Mouse (Mus musculus) forebrain, embryonic 15.5 days (tissue): Measurements from ENCODE around the gene Ldlrad1. TPM values are rescaled to one million over a fixed set of nuclear protein-coding genes. Genes with fewer than 3 reads are reported as not detected.

Experiments
- ATAC-seq: fragments of 200-750 bp; cut with Nextera tagmentation; replicated peaks from 2 replicates; pipeline ENCODE4 v1.8.0; 2017; ENCODE audit warnings: mild to moderate bottlenecking, moderate TSS enrichment, moderate library complexity
- H3K27ac ChIP-seq: fragments of 300-500 bp; sonication (generic); replicated peaks from 2 replicates; pipeline ENCODE4 v1.5.1; 2015; ENCODE audit warnings: mild to moderate bottlenecking, inconsistent platforms
- H3K27me3 ChIP-seq: fragments of 300-500 bp; sonication (generic); 2 replicates; pipeline ENCODE4 v1.6.1; 2015; ENCODE audit warnings: inconsistent platforms
- H3K36me3 ChIP-seq: fragments of 300-500 bp; sonication (generic); 2 replicates; pipeline ENCODE4 v1.6.1; 2015; ENCODE audit warnings: mild to moderate bottlenecking, inconsistent platforms
- H3K4me1 ChIP-seq: fragments of 300-500 bp; sonication (generic); 2 replicates; pipeline ENCODE4 v1.6.1; 2015; ENCODE audit warnings: inconsistent platforms
- H3K4me2 ChIP-seq: fragments of 300-500 bp; sonication (generic); replicated peaks from 2 replicates; pipeline ENCODE4 v1.6.1; 2015; ENCODE audit warnings: mild to moderate bottlenecking, inconsistent platforms
- H3K4me3 ChIP-seq: fragments of 300-500 bp; sonication (generic); 2 replicates; pipeline ENCODE4 v1.5.1; 2015; ENCODE audit warnings: mild to moderate bottlenecking, inconsistent platforms
- H3K9ac ChIP-seq: fragments of 300-500 bp; sonication (generic); replicated peaks from 2 replicates; pipeline ENCODE4 v1.6.1; 2015; ENCODE audit warnings: mild to moderate bottlenecking, inconsistent platforms
- H3K9me3 ChIP-seq: fragments of 300-500 bp; sonication (generic); 2 replicates; pipeline ENCODE4 v1.6.1; 2016; ENCODE audit warnings: inconsistent platforms
- WGBS: fragments of 180-500 bp; shearing (Covaris S2); methylation state at CpG from one replicate; pipeline ENCODE4 v1.1.7; 2015; ENCODE audit warnings: mixed read lengths; 5-methylcytosine and 5-hydroxymethylcytosine counted together
- polyA plus RNA-seq: library from polyadenylated mRNA; unstranded; fragments of >200 nt; fragmentation: Nextera tagmentation; extraction: Ambion mirVana; gene quantifications from 2 replicates; pipeline ENCODE4 v1.2.1, GENCODE M21; 2015

Gene Ldlrad1
- polyA plus RNA-seq, 1 experiment from 2014 or later, result not detected

DNA sequence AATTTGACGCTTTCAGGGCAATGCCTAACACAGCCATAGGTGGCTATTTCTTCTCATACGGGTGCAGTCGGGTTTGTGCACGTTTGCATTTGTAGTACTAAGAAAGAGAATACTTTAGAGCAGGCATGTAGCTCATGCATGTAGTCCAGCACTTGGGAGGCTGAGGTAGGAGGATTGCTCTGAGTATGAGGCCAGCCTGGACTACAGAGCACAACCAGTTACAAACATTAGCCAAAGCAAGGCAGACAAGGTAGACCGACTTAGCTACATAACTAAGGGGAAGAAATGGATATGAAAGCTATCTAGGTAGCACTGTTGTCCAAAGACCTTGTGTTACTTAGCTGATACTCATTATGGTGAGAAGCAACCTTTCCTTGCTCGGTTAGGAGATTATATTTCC is 27.1 kb upstream of the Ldlrad1 start:
- H3K9ac ChIP-seq, result no peak overlapping the region
- no peak overlapping the region for H3K4me2 ChIP-seq

DNA sequence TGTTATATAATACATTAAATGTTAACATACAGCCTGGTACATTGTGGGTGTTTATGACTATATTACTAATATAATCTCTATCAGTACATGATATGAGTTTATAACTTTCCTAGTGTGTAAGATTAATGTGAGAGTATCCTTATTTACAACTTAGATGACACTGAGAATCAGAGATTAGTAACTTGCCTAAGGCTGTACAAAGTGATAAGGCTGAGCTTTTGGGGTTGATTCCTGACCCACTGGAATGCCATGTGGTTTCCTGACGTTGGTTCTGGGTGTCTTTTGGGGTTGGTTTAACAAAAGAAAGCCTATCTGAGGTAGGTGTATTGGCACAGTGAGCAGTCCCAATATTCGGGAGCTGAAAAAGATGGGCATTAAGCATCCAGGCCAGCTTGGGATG is 26.2 kb upstream of the Ldlrad1 start:
- Histone ChIP-seq H3K36me3 (peaks cover 18% of the 10 kb centered on the region), H3K9ac (no peak overlapping the region)
- WGBS, result 75% methylated on average over 2 of the region's 2 CpGs

More for the DNA sequence above, 27.1 kb upstream of the Ldlrad1 start:
- Histone ChIP-seq H3K4me1 (peaks cover 40% of the 10 kb centered on the region), H3K27ac (no peak overlapping the region), H3K27me3 (no peaks in the 10 kb centered on the region), H3K36me3 (peaks cover 9% of the 10 kb centered on the region), H3K9me3 (no peaks in the 10 kb centered on the region), H3K4me3 (no peak overlapping the region)
- WGBS, result 90% methylated on average over 6 of the region's 6 CpGs
- ATAC-seq, result no peak

DNA sequence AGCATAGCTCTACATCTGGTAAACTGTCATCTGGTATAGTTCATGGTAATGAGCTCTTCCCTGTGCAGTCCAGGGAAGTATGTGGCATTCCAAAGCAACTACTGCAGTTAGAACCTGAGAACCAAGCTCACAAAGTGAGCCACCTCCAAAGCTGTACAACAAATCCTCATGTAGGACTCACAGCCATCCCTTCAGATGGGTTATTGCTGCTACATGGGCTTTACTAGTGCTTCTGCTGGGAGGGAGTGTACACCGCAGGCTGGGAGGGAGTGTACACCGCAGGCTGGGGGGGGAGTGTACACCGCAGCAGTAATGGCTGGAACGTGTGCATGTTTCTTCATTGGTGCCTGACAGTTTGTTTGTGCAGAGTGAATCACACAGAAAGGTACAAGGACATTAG is 25.8 kb upstream of the Ldlrad1 start:
- no peaks in the 10 kb centered on the region for H3K27me3 ChIP-seq
- peaks cover 22% of the 10 kb centered on the region for H3K36me3 ChIP-seq
- H3K4me3 ChIP-seq, result no peak overlapping the region
- no peak overlapping the region for H3K27ac ChIP-seq
- no peak for ATAC-seq
- WGBS, result 89% methylated on average over 4 of the region's 4 CpGs
- no peak overlapping the region for H3K9ac ChIP-seq
- H3K4me1 ChIP-seq, result peaks cover 30% of the 10 kb centered on the region
- H3K9me3 ChIP-seq, result no peaks in the 10 kb centered on the region
- H3K4me2 ChIP-seq, result no peak overlapping the region

More for the DNA sequence above, 26.2 kb upstream of the Ldlrad1 start:
- H3K4me3 ChIP-seq, result no peak overlapping the region
- no peak overlapping the region for H3K4me2 ChIP-seq
- no peaks in the 10 kb centered on the region for H3K9me3 ChIP-seq
- H3K4me1 ChIP-seq, result peaks cover 31% of the 10 kb centered on the region
- ATAC-seq, result no peak
- H3K27me3 ChIP-seq, result no peaks in the 10 kb centered on the region
- no peak overlapping the region for H3K27ac ChIP-seq

DNA sequence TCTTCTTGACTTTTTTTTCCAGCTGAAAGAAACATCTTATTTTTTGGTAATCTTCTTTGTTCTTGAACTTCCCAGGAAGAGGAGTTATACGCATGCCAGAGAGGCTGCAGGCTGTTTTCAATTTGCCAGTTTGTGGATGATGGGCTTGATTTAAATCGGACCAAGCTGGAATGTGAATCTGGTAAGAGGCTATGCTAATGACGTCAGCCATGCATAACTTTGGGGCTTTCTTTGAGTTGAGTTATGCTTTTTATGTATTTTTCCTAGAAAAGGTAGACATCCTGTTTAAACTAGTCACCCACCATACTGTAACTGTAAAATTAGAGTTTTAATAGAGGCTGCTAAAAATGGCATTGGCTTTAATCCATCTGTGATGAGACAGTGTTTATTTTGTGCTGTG is 23.3 kb upstream of the Ldlrad1 start:
- no peak overlapping the region for H3K9ac ChIP-seq
- no peak for ATAC-seq
- no peaks in the 10 kb centered on the region for H3K27me3 ChIP-seq
- H3K4me1 ChIP-seq, result peaks cover 19% of the 10 kb centered on the region
- peaks cover 45% of the 10 kb centered on the region for H3K36me3 ChIP-seq
- H3K27ac ChIP-seq, result no peak overlapping the region
- H3K4me2 ChIP-seq, result no peak overlapping the region
- no peaks in the 10 kb centered on the region for H3K9me3 ChIP-seq
- H3K4me3 ChIP-seq, result no peak overlapping the region
- 70% methylated on average over 3 of the region's 3 CpGs for WGBS

DNA sequence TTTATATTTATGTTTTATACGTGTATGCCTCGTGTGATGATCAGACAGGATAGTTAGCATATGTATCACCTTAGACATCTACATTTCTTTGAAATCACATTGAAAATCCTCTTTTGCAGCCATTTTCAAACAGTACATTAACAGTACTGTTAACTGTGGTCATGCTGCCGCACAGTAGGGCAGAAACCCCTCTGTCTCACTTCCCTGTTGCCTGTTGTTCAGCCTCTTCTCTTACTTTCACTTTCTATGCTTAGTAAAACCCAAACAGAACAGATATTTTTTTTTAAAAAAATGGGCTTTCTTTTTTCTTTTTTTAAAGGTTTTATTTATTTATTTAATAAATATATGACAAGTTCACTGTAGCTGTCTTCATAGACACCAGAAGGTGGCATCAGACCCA is 15.1 kb upstream of the Ldlrad1 start:
- Histone ChIP-seq H3K4me2 (no peak overlapping the region), H3K4me3 (no peak overlapping the region), H3K36me3 (peaks cover 83% of the 10 kb centered on the region), H3K27ac (no peak overlapping the region), H3K9me3 (no peaks in the 10 kb centered on the region), H3K4me1 (no peaks in the 10 kb centered on the region), H3K9ac (no peak overlapping the region), H3K27me3 (no peaks in the 10 kb centered on the region)
- 97% methylated on average over 3 of the region's 3 CpGs for WGBS
- no peak for ATAC-seq

DNA sequence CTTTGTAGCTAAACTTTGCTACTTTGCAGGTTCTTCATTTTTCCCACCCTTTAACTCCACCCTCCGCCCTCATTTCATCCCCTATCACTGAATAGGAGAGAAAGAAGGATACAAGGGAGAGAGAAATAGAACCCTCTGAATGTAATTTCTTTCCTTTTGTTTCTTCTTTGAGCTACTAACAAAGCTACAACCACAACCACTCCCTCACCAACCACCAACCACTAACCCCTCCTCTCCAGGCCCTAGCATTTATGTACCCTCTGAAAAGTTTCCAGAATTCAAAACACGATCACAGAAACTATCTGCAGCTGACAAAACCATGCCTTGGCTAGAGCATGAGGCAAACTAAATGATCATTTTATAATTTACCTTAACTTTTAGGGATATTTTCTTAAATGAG is 12.5 kb upstream of the Ldlrad1 start:
- Histone ChIP-seq H3K27ac (no peak overlapping the region), H3K9ac (no peak overlapping the region), H3K4me3 (no peak overlapping the region), H3K9me3 (no peaks in the 10 kb centered on the region), H3K27me3 (no peaks in the 10 kb centered on the region), H3K36me3 (peaks cover 85% of the 10 kb centered on the region), H3K4me2 (no peak overlapping the region), H3K4me1 (no peaks in the 10 kb centered on the region)
- ATAC-seq, result no peak
- WGBS, result 88% methylated on average over 2 of the region's 2 CpGs

DNA sequence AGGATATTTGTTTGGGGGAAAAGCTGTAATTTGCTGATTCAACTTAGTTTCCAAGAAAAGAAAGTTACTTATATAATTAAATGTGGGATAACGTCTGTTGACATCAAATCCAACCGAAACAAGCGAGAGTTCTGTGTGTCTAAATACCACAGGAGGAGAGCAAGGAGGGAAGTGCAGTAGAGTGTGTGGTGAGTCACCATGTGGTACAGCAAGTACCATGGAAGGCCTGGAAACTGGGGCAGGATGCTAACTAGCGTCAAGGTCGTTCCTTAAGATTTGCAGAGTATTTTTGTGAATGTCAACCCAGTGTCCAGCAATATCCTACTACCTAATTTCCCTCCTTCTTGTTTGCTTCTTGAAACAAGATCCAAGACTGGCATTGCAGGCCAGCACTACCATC is 10.9 kb upstream of the Ldlrad1 start:
- ATAC-seq, result no peak

DNA sequence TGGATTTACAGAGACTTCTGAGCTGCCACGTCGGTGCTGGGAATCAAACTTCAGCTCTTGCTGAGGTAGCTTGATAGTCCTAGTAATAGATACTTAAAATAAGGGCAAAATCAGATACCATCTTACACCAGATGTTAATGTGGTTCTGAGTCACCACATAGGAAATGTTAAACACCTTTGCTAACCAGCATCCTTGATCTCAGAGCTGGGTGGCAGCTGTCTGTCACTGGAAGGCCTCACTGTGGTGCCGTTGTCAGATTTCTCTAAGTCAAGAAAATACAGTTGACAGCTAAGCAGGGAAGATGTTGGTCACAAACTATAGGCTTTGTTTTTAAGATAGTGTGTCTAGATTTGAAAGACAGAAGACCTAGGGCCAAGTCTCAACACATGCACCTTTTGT is 7.2 kb upstream of the Ldlrad1 start:
- H3K4me1 ChIP-seq, result no peaks in the 10 kb centered on the region
- H3K9ac ChIP-seq, result no peak overlapping the region
- no peaks in the 10 kb centered on the region for H3K27me3 ChIP-seq
- H3K4me3 ChIP-seq, result no peak overlapping the region
- ATAC-seq, result no peak
- H3K9me3 ChIP-seq, result no peaks in the 10 kb centered on the region
- peaks cover 85% of the 10 kb centered on the region for H3K36me3 ChIP-seq
- WGBS, result 97% methylated on average over 3 of the region's 3 CpGs
- no peak overlapping the region for H3K4me2 ChIP-seq
- no peak overlapping the region for H3K27ac ChIP-seq

More for the DNA sequence above, 10.9 kb upstream of the Ldlrad1 start:
- H3K4me3 ChIP-seq, result no peak overlapping the region
- no peak overlapping the region for H3K9ac ChIP-seq
- H3K4me2 ChIP-seq, result no peak overlapping the region
- no peaks in the 10 kb centered on the region for H3K9me3 ChIP-seq
- WGBS, result 94% methylated on average over 5 of the region's 5 CpGs
- no peaks in the 10 kb centered on the region for H3K4me1 ChIP-seq
- H3K36me3 ChIP-seq, result peaks cover 89% of the 10 kb centered on the region
- no peaks in the 10 kb centered on the region for H3K27me3 ChIP-seq
- no peak overlapping the region for H3K27ac ChIP-seq

DNA sequence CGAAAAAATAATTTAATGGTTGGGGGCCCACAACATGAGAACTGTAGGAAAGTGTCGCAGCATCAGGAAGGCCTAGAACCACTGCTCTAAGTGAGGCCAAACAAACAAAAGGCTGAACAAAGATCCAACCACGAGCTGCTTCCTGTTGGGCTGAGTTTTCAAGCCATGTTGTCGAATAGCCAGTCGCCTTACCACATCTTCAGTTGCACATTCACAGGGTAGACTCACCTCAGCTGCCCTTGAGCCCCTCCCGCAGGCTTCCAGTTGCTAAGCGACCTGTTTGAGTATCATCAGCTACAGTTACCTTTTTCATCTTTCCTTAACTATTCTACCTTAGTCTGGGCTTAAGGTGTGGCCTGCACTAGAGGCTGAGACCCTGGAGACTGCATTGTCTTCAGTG is 6.0 kb upstream of the Ldlrad1 start:
- Histone ChIP-seq H3K9me3 (no peaks in the 10 kb centered on the region), H3K4me3 (no peak overlapping the region), H3K4me1 (no peaks in the 10 kb centered on the region), H3K27me3 (no peaks in the 10 kb centered on the region), H3K36me3 (peaks cover 76% of the 10 kb centered on the region), H3K9ac (no peak overlapping the region), H3K4me2 (no peak overlapping the region), H3K27ac (no peak overlapping the region)
- WGBS, result 91% methylated on average over 7 of the region's 7 CpGs
- no peak for ATAC-seq

DNA sequence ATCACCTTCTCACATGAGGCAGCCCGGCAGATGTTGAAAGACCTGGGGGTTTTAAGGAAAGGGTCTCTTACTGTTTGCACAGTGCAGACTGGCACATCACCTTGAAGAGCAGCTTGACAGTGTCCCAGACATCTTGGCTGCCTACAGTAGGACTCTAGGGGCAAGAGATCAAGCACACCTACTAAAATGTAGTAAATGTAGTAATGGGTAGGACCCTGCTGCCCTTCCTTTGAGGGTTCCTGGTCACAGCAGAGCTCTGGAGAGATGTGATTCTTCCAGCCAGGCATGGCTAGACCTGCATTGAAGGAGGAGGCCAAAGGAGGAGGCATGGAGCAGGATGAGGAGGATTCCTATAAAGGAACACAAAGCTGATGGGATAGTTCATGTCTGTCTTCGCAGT is 2.0 kb upstream of the Ldlrad1 start:
- Histone ChIP-seq H3K4me3 (no peak overlapping the region), H3K4me1 (no peaks in the 10 kb centered on the region), H3K9me3 (no peaks in the 10 kb centered on the region), H3K36me3 (peaks cover 37% of the 10 kb centered on the region), H3K4me2 (no peak overlapping the region), H3K27ac (no peak overlapping the region), H3K9ac (no peak overlapping the region), H3K27me3 (no peaks in the 10 kb centered on the region)
- no peak for ATAC-seq
- WGBS, result 98% methylated on average over 2 of the region's 2 CpGs

DNA sequence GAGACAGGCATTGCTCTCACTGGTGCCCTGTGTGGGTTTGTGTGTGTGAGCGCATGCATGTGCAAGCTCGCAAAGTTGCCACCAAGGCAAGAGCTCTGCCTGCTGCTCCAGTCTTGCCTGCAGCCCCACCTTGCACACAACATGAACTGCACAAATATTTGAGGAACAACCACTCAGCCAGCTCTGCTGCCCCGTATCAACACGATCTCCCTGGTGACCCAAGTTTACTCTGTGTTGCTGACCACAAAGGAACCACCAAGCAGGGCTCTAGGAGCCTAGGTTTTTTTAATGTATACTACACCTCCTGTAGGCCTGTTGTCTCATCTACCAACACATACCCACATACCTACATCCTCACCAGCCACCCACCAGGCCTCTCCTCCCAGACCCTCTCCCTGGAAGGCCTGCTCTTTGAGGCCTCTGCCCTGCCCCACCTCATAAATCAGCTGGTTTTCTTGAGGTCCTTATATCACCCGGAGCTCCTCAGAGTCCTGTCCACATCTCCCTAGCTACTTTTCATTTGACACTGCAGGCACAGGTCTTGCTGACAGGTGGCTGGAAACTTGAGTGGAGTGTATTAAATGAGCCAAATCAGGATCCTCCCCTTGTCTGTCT is 1.6 kb downstream of the Ldlrad1 start:
- Histone ChIP-seq H3K27ac (no peak overlapping the region), H3K4me2 (no peak overlapping the region), H3K4me1 (no peaks in the 10 kb centered on the region), H3K9me3 (no peaks in the 10 kb centered on the region), H3K4me3 (no peak overlapping the region), H3K36me3 (peaks cover 10% of the 10 kb centered on the region; the same call in 1 of the 2 replicates), H3K27me3 (no peaks in the 10 kb centered on the region), H3K9ac (no peak overlapping the region)
- no peak for ATAC-seq
- 89% methylated on average over 5 of the region's 5 CpGs for WGBS

DNA sequence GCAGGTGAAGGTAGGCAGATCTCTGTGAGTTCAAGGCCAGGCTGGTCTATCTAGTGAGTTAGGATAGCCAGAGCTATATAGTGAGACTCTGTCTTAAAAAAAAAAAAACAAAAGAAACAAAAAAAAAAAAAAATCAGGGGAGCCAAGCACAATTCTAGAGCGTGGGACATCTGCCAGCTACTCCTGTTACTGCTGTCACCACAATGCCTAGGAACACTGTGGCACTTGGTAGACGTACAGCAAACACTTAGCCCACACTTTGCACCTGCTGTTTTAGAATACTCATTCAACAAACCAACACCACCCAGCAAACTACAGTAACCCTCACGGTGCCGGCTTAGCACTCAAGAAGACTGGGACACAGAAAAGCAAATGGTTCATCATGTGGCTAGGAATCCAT is 2.5 kb downstream of the Ldlrad1 start:
- Histone ChIP-seq H3K9me3 (no peaks in the 10 kb centered on the region), H3K27ac (no peak overlapping the region), H3K9ac (no peak overlapping the region), H3K4me2 (no peak overlapping the region), H3K36me3 (0 out of 2 replicates have a peak, but pooled peaks cover 5% of the 10 kb centered on the region), H3K27me3 (no peaks in the 10 kb centered on the region), H3K4me1 (no peaks in the 10 kb centered on the region), H3K4me3 (no peak overlapping the region)
- ATAC-seq, result no peak
- WGBS, result 49% methylated on average over 4 of the region's 4 CpGs

DNA sequence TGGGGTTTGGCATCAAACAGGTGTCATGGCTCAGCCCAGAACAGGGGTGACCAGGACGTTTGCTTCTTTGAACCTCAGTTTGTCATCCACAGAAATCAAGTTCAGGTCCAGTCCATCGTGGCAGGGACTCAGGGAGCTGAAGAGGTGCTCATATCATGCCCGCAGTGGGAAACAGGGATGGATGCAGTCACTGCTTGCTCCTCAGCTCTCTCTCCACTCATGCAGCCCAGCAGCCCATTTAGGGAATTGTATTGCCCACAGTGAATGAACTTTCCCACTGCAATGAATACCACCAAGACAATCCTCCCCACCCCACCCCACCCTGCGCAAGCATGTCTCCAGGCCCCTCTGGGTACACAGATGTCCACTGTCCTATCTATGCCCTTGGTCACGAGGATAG is 3.0 kb downstream of the Ldlrad1 start:
- no peak overlapping the region for H3K4me3 ChIP-seq
- 81% methylated on average over 5 of the region's 5 CpGs for WGBS
- no peak overlapping the region for H3K27ac ChIP-seq
- no peak overlapping the region for H3K9ac ChIP-seq
- ATAC-seq, result no peak
- H3K4me2 ChIP-seq, result no peak overlapping the region
- no peaks in the 10 kb centered on the region for H3K9me3 ChIP-seq
- H3K27me3 ChIP-seq, result no peaks in the 10 kb centered on the region
- H3K4me1 ChIP-seq, result no peaks in the 10 kb centered on the region
- H3K36me3 ChIP-seq, result 0 out of 2 replicates have a peak, but pooled peaks cover under 1% of the 10 kb centered on the region
